Mouse (Mus musculus) forebrain, postnatal 0 days (tissue): ENCODE measurements around the gene Gm42517. TPM values are rescaled to one million over a fixed set of nuclear protein-coding genes. Genes with fewer than 3 reads are reported as not detected.

Experiments used
- ATAC-seq: fragments of 200-750 bp; cut with Nextera tagmentation; 2 replicates; pipeline ENCODE4 v1.8.0; 2017; ENCODE audit warnings: mild to moderate bottlenecking, moderate library complexity
- DNase-seq: peaks from one replicate; pipeline ENCODE4 v3.0.0-alpha.2; 2015
- H3K27ac ChIP-seq: fragments of 300-500 bp; sonication (generic); 2 replicates; pipeline ENCODE4 v1.5.1; 2014; ENCODE audit warnings: low read depth, mild to moderate bottlenecking, antibody characterized with exemption, low read length, moderate library complexity, mixed read lengths
- H3K27me3 ChIP-seq: fragments of 300-500 bp; sonication (generic); 2 replicates; pipeline ENCODE4 v1.6.1; 2014; ENCODE audit warnings: mild to moderate bottlenecking, low read length, mixed read lengths; ENCODE audit not compliant: insufficient read depth
- H3K36me3 ChIP-seq: fragments of 300-500 bp; sonication (generic); 2 replicates; pipeline ENCODE4 v1.6.1; 2014; ENCODE audit warnings: mild to moderate bottlenecking, moderate library complexity; ENCODE audit not compliant: insufficient read depth
- H3K4me1 ChIP-seq: fragments of 300-500 bp; sonication (generic); 2 replicates; pipeline ENCODE4 v1.6.1; 2014; ENCODE audit warnings: antibody characterized with exemption; ENCODE audit not compliant: insufficient read depth
- H3K4me2 ChIP-seq: fragments of 300-500 bp; sonication (generic); 2 replicates; pipeline ENCODE4 v1.6.1; 2014; ENCODE audit warnings: low read depth, mild to moderate bottlenecking, moderate library complexity
- H3K4me3 ChIP-seq: fragments of 300-500 bp; sonication (generic); 2 replicates; pipeline ENCODE4 v1.5.1; 2014; ENCODE audit warnings: low read depth, low read length, mixed read lengths
- H3K9ac ChIP-seq: fragments of 300-500 bp; sonication (generic); 2 replicates; pipeline ENCODE4 v1.6.1; 2014; ENCODE audit warnings: mild to moderate bottlenecking
- H3K9me3 ChIP-seq: fragments of 300-500 bp; sonication (generic); 2 replicates; pipeline ENCODE4 v1.6.1; 2016; ENCODE audit warnings: low read length
- CTCF ChIP-seq: sonication (generic); IDR thresholded peaks from 2 replicates; pipeline ENCODE4 v1.5.1; 2016; ENCODE audit warnings: antibody characterized with exemption, control low read depth, low read depth
- WGBS: fragments of 180-500 bp; shearing (Covaris S2); extraction: QIAGEN DNeasy Blood & Tissue Kit; methylation state at CpG from one replicate; pipeline ENCODE4 v1.1.7; 2014; 5-methylcytosine and 5-hydroxymethylcytosine counted together
- polyA plus RNA-seq: library from polyadenylated mRNA; unstranded; fragments of >200 nt; fragmentation: Nextera tagmentation; extraction: Ambion mirVana; gene quantifications from 2 replicates; pipeline ENCODE4 v1.2.1, GENCODE M21; 2015
- total RNA-seq: library from RNA; depleted of rRNA; stranded (reverse); fragments of >200 nt; gene quantifications from 2 replicates; pipeline ENCODE4 v1.2.3, GENCODE M21; 2014; rRNA removed

Gene Gm42517
- total and polyA plus RNA-seq, 2 experiments from 2014 or later, result 6.2 to 65.7 TPM

GRCm38 (mm10) chr5:108331051-108331450 is 36.7 kb downstream of the Gm42517 start:
- Histone ChIP-seq H3K36me3 (peaks cover 40% of the 10 kb centered on the region), H3K9ac (no peak overlapping the region), H3K9me3 (no peaks in the 10 kb centered on the region), H3K27me3 (no peaks in the 10 kb centered on the region), H3K4me2 (no peak overlapping the region), H3K4me3 (no peak overlapping the region), H3K4me1 (no peaks in the 10 kb centered on the region), H3K27ac (no peak overlapping the region)
- DNase-seq, result no peak
- TF ChIP-seq CTCF, result no peak
- 84% methylated on average over 1 of the region's 1 CpGs for WGBS
- no peak for ATAC-seq

Other genes with a start within 250 kb of the Gm42517 start
- gene Tmed5, start 235.3 kb downstream of the Gm42517 start, total RNA-seq, result 17.3 and 20.8 TPM in 2 replicates
- gene Tmed5, start 235.3 kb downstream of the Gm42517 start, polyA plus RNA-seq, result 14.0 and 18.7 TPM in 2 replicates
- 0.92 and 5.5 TPM in 2 replicates for gene Ccdc18, start 235.0 kb downstream of the Gm42517 start, total RNA-seq
- gene Ccdc18, start 235.0 kb downstream of the Gm42517 start, polyA plus RNA-seq, result 2.5 and 2.9 TPM in 2 replicates
- gene Dr1, start 99.0 kb downstream of the Gm42517 start, total RNA-seq, result 39.9 and 43.7 TPM in 2 replicates
- gene Dr1, start 99.0 kb downstream of the Gm42517 start, polyA plus RNA-seq, result 29.5 and 38.1 TPM in 2 replicates
- gene Pigg, start 55.3 kb downstream of the Gm42517 start, total RNA-seq, result 6.0 and 6.6 TPM in 2 replicates
- gene Pigg, start 55.3 kb downstream of the Gm42517 start, polyA plus RNA-seq, result 1.2 and 2.2 TPM in 2 replicates
- gene Pde6b, start 20.5 kb upstream of the Gm42517 start, total RNA-seq, result 0.05 TPM in 1 of 2 replicates, not detected in the other
- gene Pde6b, start 20.5 kb upstream of the Gm42517 start, polyA plus RNA-seq, result 0.12 TPM in 1 of 2 replicates, not detected in the other
- gene Atp5k, start 66.5 kb upstream of the Gm42517 start, total RNA-seq, result 152 and 289 TPM in 2 replicates
- gene Atp5k, start 66.5 kb upstream of the Gm42517 start, polyA plus RNA-seq, result 489 and 610 TPM in 2 replicates
- gene Mfsd7a, start 81.0 kb upstream of the Gm42517 start, total RNA-seq, result 0.05 and 0.38 TPM in 2 replicates
- gene Mfsd7a, start 81.0 kb upstream of the Gm42517 start, polyA plus RNA-seq, result 0.12 and 0.13 TPM in 2 replicates
- 38.3 and 42.7 TPM in 2 replicates for gene Pcgf3, start 93.3 kb upstream of the Gm42517 start, total RNA-seq
- gene Pcgf3, start 93.3 kb upstream of the Gm42517 start, polyA plus RNA-seq, result 12.1 and 18.2 TPM in 2 replicates
- gene Cplx1, start 182.1 kb upstream of the Gm42517 start, total RNA-seq, result 38.1 and 51.1 TPM in 2 replicates
- 146 and 168 TPM in 2 replicates for gene Cplx1, start 182.1 kb upstream of the Gm42517 start, polyA plus RNA-seq